Mouse (Mus musculus): Measurements from ENCODE around the gene Ccdc47.
"Not testable (repeated sequence)": the region's sequence is repeated elsewhere in the genome, so short reads cannot be mapped to it uniquely, and the experiment has no call there.

Gene Ccdc47

DNA sequence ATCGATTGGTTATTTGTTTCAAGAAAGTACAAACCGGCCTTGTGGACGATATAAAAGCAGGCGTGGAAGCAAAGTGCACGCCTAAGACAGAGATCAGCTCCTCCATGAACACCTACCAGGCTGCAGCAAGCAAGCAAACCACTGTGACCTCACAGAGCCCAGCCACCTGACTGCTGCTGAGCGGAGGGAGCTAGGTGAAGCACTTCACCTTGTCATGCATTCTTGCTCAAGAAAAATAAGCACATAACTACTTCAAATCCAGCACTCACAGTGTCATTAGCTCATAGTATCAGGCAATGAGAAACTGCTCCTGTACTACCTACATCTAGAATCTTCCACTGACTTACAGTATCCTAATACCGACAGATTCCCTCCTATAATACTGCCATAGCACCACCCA is 16.1 kb downstream of the Ccdc47 start:
- not testable (repeated sequence) for DNase-seq (ENCODE audit: extremely low read depth, low read depth)

DNA sequence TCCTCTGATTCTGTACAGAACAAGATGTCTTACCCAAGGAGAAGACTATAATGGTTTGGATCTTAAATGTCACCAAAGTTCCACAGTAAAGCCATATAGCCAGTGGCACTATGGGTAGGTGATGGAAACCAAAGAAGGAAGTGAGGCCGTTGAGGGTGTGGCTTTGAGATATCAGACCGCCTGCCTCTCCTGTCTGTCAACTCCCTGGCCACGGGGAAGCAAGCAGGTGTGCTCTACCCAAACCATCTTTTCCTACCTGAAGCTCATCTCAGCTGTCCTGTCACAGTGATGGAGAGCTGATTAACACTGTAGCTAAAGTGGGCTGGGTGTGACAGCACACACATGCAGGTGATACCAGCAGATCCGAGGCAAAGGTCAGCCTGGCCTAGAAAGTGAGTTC is 17.9 kb downstream of the Ccdc47 start:
- DNase-seq (ENCODE audit: extremely low read depth, low read depth), result peak; percentile 38

DNA sequence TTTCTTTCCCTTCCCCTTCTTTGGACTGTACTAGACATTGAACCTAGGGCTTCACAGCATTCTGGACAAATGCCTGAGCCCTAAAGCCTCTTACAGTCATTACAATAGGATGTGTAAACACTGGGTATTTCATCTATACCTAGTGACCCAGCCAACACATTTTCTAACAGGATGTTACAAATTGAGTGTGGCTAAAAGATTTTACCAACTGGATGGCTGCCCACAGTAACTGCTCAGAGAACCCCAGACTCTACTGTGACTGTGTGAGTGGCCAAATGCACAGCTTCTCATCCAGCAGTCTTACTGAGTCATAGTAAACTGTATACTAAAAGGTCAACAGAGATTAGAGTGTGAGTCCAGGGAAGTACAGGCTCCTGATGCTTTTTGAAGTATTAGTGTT is 20.8 kb downstream of the Ccdc47 start:
- DNase-seq (ENCODE audit: extremely low read depth, low read depth), result no peak

- no peak for DNase-seq (ENCODE audit: extremely low read depth, low read depth)
Observed at GRCm38 (mm10) chr11:106194891-106195290, 21.3 kb downstream of the Ccdc47 start.

- no peak for DNase-seq (ENCODE audit: extremely low read depth, low read depth)
Observed at GRCm38 (mm10) chr11:106194155-106194541, 22.0 kb downstream of the Ccdc47 start.

GRCm38 (mm10) chr11:106193371-106194154 is 22.6 kb downstream of the Ccdc47 start:
- DNase-seq (ENCODE audit: extremely low read depth, low read depth), result peak; percentile 90

GRCm38 (mm10) chr11:106192657-106193370 is 23.3 kb downstream of the Ccdc47 start:
- DNase-seq (ENCODE audit: extremely low read depth, low read depth), result peak; percentile 53

- peak; percentile 19 for DNase-seq (ENCODE audit: extremely low read depth, low read depth)
Observed at GRCm38 (mm10) chr11:106192241-106192640, 23.9 kb downstream of the Ccdc47 start.

GRCm38 (mm10) chr11:106191716-106192115 is 24.4 kb downstream of the Ccdc47 start:
- DNase-seq (ENCODE audit: extremely low read depth, low read depth), result peak; percentile 29

DNA sequence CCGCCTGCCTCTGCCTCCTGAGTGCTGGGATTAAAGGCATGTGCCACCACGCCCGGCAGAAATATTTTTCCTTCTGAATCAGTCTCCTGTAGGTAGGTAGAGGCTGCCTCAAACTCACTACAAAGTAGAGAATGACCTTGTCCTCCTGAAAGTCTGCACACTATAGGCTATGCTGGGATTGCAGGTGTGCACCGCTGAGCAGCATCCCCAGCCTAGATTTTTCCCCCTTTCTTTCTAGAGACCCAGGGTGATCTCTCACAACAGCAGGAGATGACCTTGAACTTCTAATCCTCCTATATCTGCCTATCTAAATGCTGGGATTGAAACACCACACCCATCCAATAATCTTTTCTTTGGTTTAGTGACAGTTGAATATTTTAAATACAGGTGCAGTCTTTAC is 28.8 kb downstream of the Ccdc47 start:
- no peak for DNase-seq (ENCODE audit: extremely low read depth, low read depth)

DNA sequence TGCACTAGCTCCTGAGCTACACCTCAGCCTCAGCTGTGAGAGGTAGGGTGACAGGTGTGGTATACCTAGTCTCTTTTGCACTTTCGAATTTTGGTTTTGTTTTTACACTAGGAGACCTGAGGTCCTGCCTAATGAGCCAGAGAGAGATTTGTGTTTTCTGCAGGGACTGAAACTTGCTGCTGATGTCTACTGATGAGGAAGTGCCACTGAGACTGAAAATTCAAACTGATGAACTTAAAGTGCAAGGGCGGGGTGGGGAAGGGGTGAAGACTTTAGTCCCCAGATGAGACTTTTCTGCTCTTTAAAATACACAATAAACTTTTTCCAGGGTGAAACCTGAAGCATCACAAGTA is 35.7 kb downstream of the Ccdc47 start:
- no peak for DNase-seq (ENCODE audit: extremely low read depth, low read depth)

- DNase-seq (ENCODE audit: extremely low read depth, low read depth), result no peak
Observed at GRCm38 (mm10) chr11:106179711-106180448, 36.3 kb downstream of the Ccdc47 start.

DNA sequence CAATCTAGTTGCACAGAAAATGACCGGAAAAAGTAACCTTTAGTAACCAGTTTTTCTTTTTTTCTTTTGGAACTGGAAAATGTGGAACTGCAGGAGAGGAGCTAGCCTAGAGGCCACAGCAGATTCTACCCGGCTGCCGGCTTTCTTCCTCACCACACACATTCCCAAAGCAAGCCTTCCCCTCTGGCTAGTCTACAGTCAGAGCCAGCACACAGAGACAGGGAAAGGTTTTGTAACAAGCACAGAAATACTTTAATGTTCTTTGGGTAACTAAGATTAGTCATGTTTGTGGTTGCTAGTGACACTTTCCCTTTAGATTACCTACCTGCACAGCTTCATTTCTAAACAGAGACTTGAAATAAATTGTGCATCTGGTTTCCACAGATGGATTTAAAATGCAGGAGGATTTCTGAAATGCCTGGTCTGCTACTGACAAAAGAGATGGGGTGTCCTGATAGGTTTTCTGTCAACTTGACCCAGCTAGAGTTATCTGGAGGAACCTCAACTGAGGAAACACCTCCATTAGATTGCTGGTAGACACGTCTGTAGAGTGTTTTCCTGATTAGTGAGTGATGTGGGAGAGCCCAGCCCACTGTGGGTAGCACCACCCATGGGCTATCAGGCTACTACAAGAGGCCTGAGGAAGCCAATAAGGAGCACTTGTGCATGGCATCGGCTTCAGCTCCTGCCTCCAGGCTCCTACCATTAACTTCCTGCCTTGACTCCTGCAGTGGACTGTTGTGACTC is 37.9 kb downstream of the Ccdc47 start:
- peak; percentile 29 for DNase-seq (ENCODE audit: extremely low read depth, low read depth)

GRCm38 (mm10) chr11:106176372-106176771 is 39.8 kb downstream of the Ccdc47 start:
- DNase-seq (ENCODE audit: extremely low read depth, low read depth), result no peak

GRCm38 (mm10) chr11:106175081-106175480 is 41.1 kb downstream of the Ccdc47 start:
- DNase-seq (ENCODE audit: extremely low read depth, low read depth), result no peak

- DNase-seq (ENCODE audit: extremely low read depth, low read depth), result no peak
Observed at GRCm38 (mm10) chr11:106174372-106174771, 41.8 kb downstream of the Ccdc47 start.

DNA sequence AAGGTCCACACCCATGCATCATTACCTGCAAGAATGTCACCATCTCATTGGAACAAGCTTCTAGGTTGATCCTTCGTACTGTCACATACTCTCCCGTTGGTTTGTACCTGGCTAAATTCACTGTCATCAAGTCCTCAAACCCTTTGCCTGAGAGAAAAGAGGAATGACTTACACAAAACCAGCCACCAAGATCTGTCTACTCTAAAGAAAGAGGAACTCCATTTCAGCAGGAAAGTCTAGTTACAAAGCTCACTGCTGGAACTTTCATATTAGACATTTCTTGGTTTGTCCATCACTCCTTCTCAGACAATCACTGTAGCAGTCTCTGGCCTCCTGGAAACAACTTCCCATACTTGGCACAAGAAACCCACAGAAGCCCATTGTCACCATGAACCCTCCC is 42.9 kb downstream of the Ccdc47 start:
- DNase-seq (ENCODE audit: extremely low read depth, low read depth), result peak; percentile 39

DNA sequence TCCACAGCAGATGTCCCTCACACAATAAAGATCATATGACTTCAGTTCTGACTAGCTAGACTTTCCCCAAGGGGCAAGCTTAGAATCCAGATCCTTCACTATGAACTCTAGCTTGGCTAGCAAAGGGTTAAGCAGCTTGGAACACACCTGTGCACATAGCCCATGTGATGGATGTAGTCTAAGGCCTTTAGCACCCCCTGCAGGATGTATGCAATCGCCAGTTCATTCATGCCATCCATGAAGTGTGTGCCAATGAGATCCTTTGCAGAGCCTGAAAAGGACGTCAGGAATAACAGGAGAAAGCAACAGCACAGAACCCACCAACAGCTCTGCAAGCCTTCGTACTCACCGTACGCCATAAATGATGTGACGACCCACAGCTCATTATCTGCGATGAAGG is 45.3 kb downstream of the Ccdc47 start:
- DNase-seq (ENCODE audit: extremely low read depth, low read depth), result no peak

DNA sequence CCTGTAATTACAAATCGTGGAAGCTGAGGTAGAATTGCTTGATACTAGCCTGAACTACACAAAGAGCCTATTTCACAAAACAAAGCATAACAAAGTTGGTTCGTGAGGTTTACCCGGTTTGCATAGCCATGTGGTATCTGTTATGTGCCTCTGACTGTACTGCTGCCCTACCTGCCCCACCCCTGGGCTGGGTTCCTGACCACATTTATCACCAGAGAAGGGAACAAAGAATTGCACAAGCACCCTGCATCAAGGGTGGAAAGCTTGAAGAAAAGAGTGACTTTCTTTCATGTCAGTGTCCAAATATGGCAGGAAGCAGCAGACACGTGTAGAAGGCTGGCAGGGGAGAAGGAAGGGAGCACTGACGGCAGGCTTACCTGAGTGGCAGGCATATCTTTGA is 48.7 kb downstream of the Ccdc47 start:
- no peak for DNase-seq (ENCODE audit: extremely low read depth, low read depth)

GRCm38 (mm10) chr11:106164601-106165180 is 51.5 kb downstream of the Ccdc47 start:
- DNase-seq (ENCODE audit: extremely low read depth, low read depth), result no peak

DNA sequence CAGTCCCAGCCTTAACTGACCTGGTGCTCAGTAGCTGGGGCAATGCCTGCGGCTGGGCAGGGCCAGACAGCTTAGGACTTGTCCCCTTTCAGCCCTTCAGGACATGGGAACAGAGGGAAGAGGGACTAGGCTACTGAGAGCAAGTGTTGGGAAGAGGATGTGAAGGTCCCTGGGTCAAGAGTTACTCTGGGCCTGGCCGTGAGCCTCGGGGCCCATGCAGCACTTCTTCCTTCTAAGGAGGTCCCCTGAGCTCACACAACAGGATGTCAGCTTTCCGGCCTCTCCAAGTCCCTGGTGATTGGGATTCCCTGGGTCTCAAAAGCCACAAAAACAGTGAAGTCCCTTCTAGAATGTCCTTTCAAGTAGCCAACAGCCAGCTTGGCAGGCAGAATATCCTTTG is 52.6 kb downstream of the Ccdc47 start:
- DNase-seq (ENCODE audit: extremely low read depth, low read depth), result no peak

Data from MEL-GATA-1-ER (cell line).